Mouse (Mus musculus): ENCODE measurements at regions not wholly inside any gene's neighbourhood (a gene's known extent, or its start where the extent isn't known, plus 50 kb on each side); places are given as distances from the start of the nearest gene placed in this dataset.

DNA sequence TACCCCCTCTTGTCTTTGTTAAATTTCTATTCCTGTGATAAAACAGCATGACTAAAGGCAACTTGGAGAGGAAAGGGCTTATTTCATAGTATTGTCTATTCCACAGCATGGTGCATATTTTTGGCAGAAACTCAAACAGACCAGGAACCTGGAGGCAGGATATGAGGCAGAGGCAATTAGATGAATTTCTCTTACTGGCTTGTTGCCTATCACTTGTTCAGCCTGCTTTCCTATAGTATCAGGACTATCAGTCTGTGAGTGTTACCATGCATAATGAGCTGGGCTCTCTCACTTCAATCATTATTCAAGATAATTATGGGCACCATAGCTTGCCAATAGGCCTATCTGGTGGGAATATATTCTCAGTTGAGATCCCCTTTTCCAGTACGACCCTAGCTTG is 552.3 kb downstream of the Tbl1xr1 start:
- peak; percentile 30 for DNase-seq (ENCODE audit: low spot score)
- WGBS: 55% methylated on average over 1 of the region's 1 CpGs
- H3K36me3 ChIP-seq (ENCODE audit: control insufficient read depth, insufficient read depth, low read length): no peaks in the 10 kb centered on the region

More for the DNA sequence above, 552.3 kb downstream of the Tbl1xr1 start:
- H3K9me3 ChIP-seq (replicated peaks; ENCODE audit: control insufficient read depth, low read length): no peaks in the 10 kb centered on the region
- no peaks in the 10 kb centered on the region for H3K27me3 ChIP-seq (replicated peaks; ENCODE audit: control insufficient read depth, insufficient read depth, low read length)
- no peak overlapping the region for H3K4me2 ChIP-seq (ENCODE audit: low read length)
- H3K27ac ChIP-seq (ENCODE audit: low read depth, low read length): no peak overlapping the region
- no peaks in the 10 kb centered on the region for H3K4me1 ChIP-seq (ENCODE audit: control insufficient read depth, insufficient read depth, low read length)
- H3K9ac ChIP-seq (ENCODE audit: low read length): no peak overlapping the region
- H3K4me3 ChIP-seq (ENCODE audit: low read depth, low read length): no peak overlapping the region
- ATAC-seq: no peak; the same call in 1 of the 2 replicates
